Mouse (Mus musculus) testis, adult 2 months (tissue): ENCODE measurements around the gene Zfyve28.

Experiments
- CTCF ChIP-seq: fragments of 200-500 bp; IDR thresholded peaks from 2 replicates; pipeline ENCODE4 v1.5.1; 2012; ENCODE audit warnings: low read depth, mild to moderate bottlenecking, inconsistent platforms, low read length, moderate library complexity; ENCODE audit not compliant: control insufficient read depth, insufficient read depth, insufficient replicate concordance
- POLR2A ChIP-seq: fragments of 200-500 bp; IDR thresholded peaks from 2 replicates; pipeline ENCODE4 v1.6.1; 2012; ENCODE audit warnings: low read depth, mild to moderate bottlenecking, inconsistent platforms, low read length, moderate library complexity; ENCODE audit not compliant: control insufficient read depth

GRCm38 (mm10) chr5:34293363-34293762 is 5.1 kb upstream of the Zfyve28 start:
- TF ChIP-seq POLR2A (no peak), CTCF (no peak)
